Mouse (Mus musculus) megakaryocyte, embryonic 14.5 days (primary cell): ENCODE measurements around the gene Cactin. TPM values are rescaled to one million over a fixed set of nuclear protein-coding genes. Genes with fewer than 3 reads are reported as not detected.
A peak's percentile ranks its signal among the peaks of the same experiment; 100 is the strongest.

Experiments used
- H3K27me3 ChIP-seq: replicated peaks from 2 replicates; pipeline ENCODE3; 2012; ENCODE audit warnings: inconsistent platforms
- H3K36me3 ChIP-seq: replicated peaks from 2 replicates; pipeline ENCODE3; 2012; ENCODE audit warnings: low read length, inconsistent platforms, mixed read lengths
- H3K4me1 ChIP-seq: 2 replicates; pipeline ENCODE4 v1.6.1; 2012; ENCODE audit warnings: inconsistent platforms
- H3K4me3 ChIP-seq: replicated peaks from 2 replicates; pipeline ENCODE3; 2012; ENCODE audit warnings: moderate library complexity, mild to moderate bottlenecking, inconsistent platforms
- H3K9me3 ChIP-seq: 2 replicates; pipeline ENCODE4 v1.6.1; 2012; ENCODE audit warnings: inconsistent platforms
- FLI1 ChIP-seq: IDR thresholded peaks from 2 replicates; pipeline ENCODE4 v1.6.1; 2012; ENCODE audit warnings: low read length, inconsistent platforms, mixed read lengths
- GATA1 ChIP-seq: IDR thresholded peaks from 3 replicates; pipeline ENCODE4 v1.6.1; 2012; ENCODE audit warnings: mixed read lengths, low read length, inconsistent platforms, borderline replicate concordance
- polyA plus RNA-seq: library from polyadenylated mRNA; stranded (reverse); fragments of >175 nt; gene quantifications from 2 replicates; pipeline ENCODE4 v1.2.3, GENCODE M21; 2012; ENCODE audit warnings: low replicate concordance; ENCODE audit not compliant: insufficient read depth

Cactin gene
- 76.5 and 78.5 TPM in 2 replicates for polyA plus RNA-seq

GRCm38 (mm10) chr10:81320550-81321347 lies at the start of gene Cactin:
Gene Cactin (plus strand): TSS chr10:81321103.
- TF ChIP-seq FLI1 (no peak), GATA1 (no peak)
- Histone ChIP-seq H3K36me3 (peaks cover 72% of the 10 kb centered on the region), H3K9me3 (no peaks in the 10 kb centered on the region), H3K4me3 (peak within 1 kb of the TSS; percentile 98), H3K27me3 (no peaks in the 10 kb centered on the region), H3K4me1 (peaks cover 87% of the 10 kb centered on the region)

- TF ChIP-seq FLI1 (no peak), GATA1 (no peak)
- no peaks in the 10 kb centered on the region for H3K9me3 ChIP-seq
- H3K36me3 ChIP-seq = peaks cover 62% of the 10 kb centered on the region
- peaks cover 19% of the 10 kb centered on the region for H3K4me1 ChIP-seq
- no peaks in the 10 kb centered on the region for H3K27me3 ChIP-seq
- no peak overlapping the region for H3K4me3 ChIP-seq
These were observed 48.5 kb upstream of the Cactin start for GRCm38 (mm10) chr10:81272356-81272755.

GRCm38 (mm10) chr10:81273842-81274241 lies 47.1 kb upstream of the Cactin start:
- TF ChIP-seq FLI1 (no peak), GATA1 (no peak)

GRCm38 (mm10) chr10:81277676-81278075 lies 43.2 kb upstream of the Cactin start:
- TF ChIP-seq FLI1 (no peak), GATA1 (no peak)
- Histone ChIP-seq H3K27me3 (peaks cover 17% of the 10 kb centered on the region), H3K9me3 (0 out of 2 replicates have a peak, but pooled peaks cover 4% of the 10 kb centered on the region), H3K36me3 (peaks cover 40% of the 10 kb centered on the region), H3K4me3 (no peak overlapping the region), H3K4me1 (peaks cover 17% of the 10 kb centered on the region)

More at GRCm38 (mm10) chr10:81273842-81274241, 47.1 kb upstream of the Cactin start:
- Histone ChIP-seq H3K27me3 (peaks cover 2% of the 10 kb centered on the region), H3K4me1 (peaks cover 8% of the 10 kb centered on the region), H3K9me3 (no peaks in the 10 kb centered on the region), H3K36me3 (peaks cover 62% of the 10 kb centered on the region), H3K4me3 (no peak overlapping the region)

- Histone ChIP-seq H3K36me3 (peaks cover 22% of the 10 kb centered on the region), H3K4me1 (peaks cover 25% of the 10 kb centered on the region), H3K27me3 (peaks cover 29% of the 10 kb centered on the region), H3K4me3 (no peak overlapping the region), H3K9me3 (0 out of 2 replicates have a peak, but pooled peaks cover 4% of the 10 kb centered on the region)
- no peak for TF ChIP-seq GATA1
These were observed 41.4 kb upstream of the Cactin start for GRCm38 (mm10) chr10:81279496-81279895.

DNA sequence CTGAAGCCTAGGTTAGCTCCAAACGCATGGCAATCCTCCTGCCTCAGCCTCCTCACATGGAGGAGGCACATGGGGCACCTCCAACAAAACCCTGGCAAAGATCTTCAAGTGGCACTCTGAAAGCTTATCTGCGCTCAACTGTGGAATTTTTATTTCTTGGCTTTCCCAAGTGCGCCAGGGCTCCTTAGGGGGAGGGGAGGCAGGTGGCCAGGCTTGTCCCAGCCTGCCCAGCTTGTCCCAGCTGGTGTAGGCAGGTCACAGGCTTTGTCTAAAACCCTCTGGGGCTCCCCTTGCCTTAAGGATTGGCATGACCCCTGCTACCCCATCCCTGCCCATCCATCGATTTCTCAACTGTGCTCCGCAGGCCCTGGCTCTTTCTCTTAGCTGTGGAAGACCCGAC lies 36.7 kb upstream of the Cactin start:
- H3K9me3 ChIP-seq = 0 out of 2 replicates have a peak, but pooled peaks cover 4% of the 10 kb centered on the region
- H3K4me1 ChIP-seq = peaks cover 67% of the 10 kb centered on the region
- no peak overlapping the region for H3K4me3 ChIP-seq
- peaks cover 12% of the 10 kb centered on the region for H3K36me3 ChIP-seq
- TF ChIP-seq GATA1 = no peak
- no peak for TF ChIP-seq FLI1
- H3K27me3 ChIP-seq = peaks cover 29% of the 10 kb centered on the region

- TF ChIP-seq FLI1 (no peak), GATA1 (no peak)
- Histone ChIP-seq H3K36me3 (peaks cover 10% of the 10 kb centered on the region), H3K4me3 (peak overlapping the region; percentile 93), H3K9me3 (0 out of 2 replicates have a peak, but pooled peaks cover 4% of the 10 kb centered on the region), H3K4me1 (peaks cover 67% of the 10 kb centered on the region), H3K27me3 (peaks cover 29% of the 10 kb centered on the region)
These were observed 36.2 kb upstream of the Cactin start for GRCm38 (mm10) chr10:81284719-81285118.

GRCm38 (mm10) chr10:81285694-81286450 lies 35.0 kb upstream of the Cactin start:
- H3K4me3 ChIP-seq = peak overlapping the region; percentile 93
- peaks cover 20% of the 10 kb centered on the region for H3K27me3 ChIP-seq
- peaks cover 70% of the 10 kb centered on the region for H3K4me1 ChIP-seq
- peaks cover 3% of the 10 kb centered on the region for H3K36me3 ChIP-seq
- TF ChIP-seq GATA1 (no peak), FLI1 (no peak)
- H3K9me3 ChIP-seq = 0 out of 2 replicates have a peak, but pooled peaks cover 4% of the 10 kb centered on the region

GRCm38 (mm10) chr10:81286586-81286985 lies 34.3 kb upstream of the Cactin start:
- TF ChIP-seq GATA1 (no peak), FLI1 (no peak)
- Histone ChIP-seq H3K4me3 (no peak overlapping the region), H3K9me3 (0 out of 2 replicates have a peak, but pooled peaks cover 1% of the 10 kb centered on the region), H3K36me3 (no peaks in the 10 kb centered on the region), H3K27me3 (peaks cover 18% of the 10 kb centered on the region), H3K4me1 (peaks cover 70% of the 10 kb centered on the region)
